Mouse (Mus musculus) G1E (cell line): ENCODE measurements around the gene Tspyl1.

ENCODE experiments used
- GATA1 ChIP-seq: IDR thresholded peaks from 2 replicates; pipeline ENCODE4 v1.6.1; 2012; ENCODE audit warnings: borderline replicate concordance, low read length, inconsistent platforms, mixed read lengths
- POLR2AphosphoS5 ChIP-seq: IDR thresholded peaks from 2 replicates; pipeline ENCODE4 v1.6.1; 2012; ENCODE audit warnings: low read depth, low read length, inconsistent platforms; ENCODE audit not compliant: insufficient replicate concordance

- TF ChIP-seq POLR2AphosphoS5 = no peak
- no peak for TF ChIP-seq GATA1
These were observed 14.9 kb downstream of the Tspyl1 start for GRCm38 (mm10) chr10:34296911-34297298.
